Mouse (Mus musculus) liver, embryonic 11.5 days (tissue): ENCODE data around the gene Nhlrc2. TPM values are rescaled to one million over a fixed set of nuclear protein-coding genes. Genes with fewer than 3 reads are reported as not detected.

Experiments used
- ATAC-seq: fragments of 200-750 bp; cut with Nextera tagmentation; replicated peaks from 2 replicates; pipeline ENCODE4 v1.8.0; 2017; ENCODE audit warnings: moderate number of reproducible peaks, mild to moderate bottlenecking, moderate TSS enrichment, moderate library complexity; ENCODE audit not compliant: low FRiP score
- DNase-seq: peaks from one replicate; pipeline ENCODE4 v3.0.0-alpha.2; 2017; ENCODE audit warnings: low spot score
- H3K27ac ChIP-seq: fragments of 300-500 bp; sonication (generic); 2 replicates; pipeline ENCODE4 v1.5.1; 2014; ENCODE audit warnings: mild to moderate bottlenecking, low read depth, low read length, control low read depth
- H3K27me3 ChIP-seq: fragments of 300-500 bp; sonication (generic); replicated peaks from 2 replicates; pipeline ENCODE4 v1.6.1; 2014; ENCODE audit warnings: low read length, mixed read lengths; ENCODE audit not compliant: control insufficient read depth, insufficient read depth
- H3K36me3 ChIP-seq: fragments of 300-500 bp; sonication (generic); 2 replicates; pipeline ENCODE4 v1.6.1; 2014; ENCODE audit warnings: mild to moderate bottlenecking, low read length, moderate library complexity, mixed read lengths; ENCODE audit not compliant: control insufficient read depth, insufficient read depth
- H3K4me1 ChIP-seq: fragments of 300-500 bp; sonication (generic); replicated peaks from 2 replicates; pipeline ENCODE4 v1.6.1; 2014; ENCODE audit warnings: low read length, mixed read lengths; ENCODE audit not compliant: control insufficient read depth, insufficient read depth
- H3K4me2 ChIP-seq: fragments of 300-500 bp; sonication (generic); 2 replicates; pipeline ENCODE4 v1.6.1; 2014; ENCODE audit warnings: mild to moderate bottlenecking, control low read depth, moderate library complexity
- H3K4me3 ChIP-seq: fragments of 300-500 bp; sonication (generic); 2 replicates; pipeline ENCODE4 v1.5.1; 2014; ENCODE audit warnings: low read depth, low read length, control low read depth
- H3K9ac ChIP-seq: fragments of 300-500 bp; sonication (generic); 2 replicates; pipeline ENCODE4 v1.6.1; 2014; ENCODE audit warnings: low read depth, low read length, control low read depth
- H3K9me3 ChIP-seq: fragments of 300-500 bp; sonication (generic); 2 replicates; pipeline ENCODE4 v1.6.1; 2016; ENCODE audit warnings: low read length, inconsistent platforms, mixed read lengths; ENCODE audit not compliant: control insufficient read depth
- WGBS: fragments of 180-500 bp; shearing (Covaris S2); extraction: QIAGEN DNeasy Blood & Tissue Kit; methylation state at CpG from one replicate; pipeline ENCODE4 v1.1.7; 2014; 5-methylcytosine and 5-hydroxymethylcytosine counted together
- polyA plus RNA-seq: library from polyadenylated mRNA; unstranded; fragments of >200 nt; fragmentation: Nextera tagmentation; extraction: Ambion mirVana; gene quantifications from 2 replicates; pipeline ENCODE4 v1.2.1, GENCODE M21; 2014

Gene Nhlrc2
- polyA plus RNA-seq, 1 experiment from 2014 or later: 14.1 TPM

- no peak for DNase-seq
- no peak overlapping the region for H3K27ac ChIP-seq
- no peak overlapping the region for H3K4me3 ChIP-seq
- H3K4me1 ChIP-seq: 0 out of 2 replicates have a peak, but pooled peaks cover 7% of the 10 kb centered on the region
- WGBS: 80% methylated on average over 8 of the region's 8 CpGs
- H3K9me3 ChIP-seq: no peaks in the 10 kb centered on the region
- no peak for ATAC-seq
- H3K9ac ChIP-seq: no peak overlapping the region
- peaks cover 6% of the 10 kb centered on the region; the same call in 1 of the 2 replicates for H3K36me3 ChIP-seq
- H3K27me3 ChIP-seq: no peaks in the 10 kb centered on the region
- no peak overlapping the region for H3K4me2 ChIP-seq
Measured at GRCm38 (mm10) chr19:56570781-56571180, 22.7 kb downstream of the Nhlrc2 start.

- 0 out of 2 replicates have a peak, but pooled peaks cover 7% of the 10 kb centered on the region for H3K4me1 ChIP-seq
- DNase-seq (no peak), ATAC-seq (no peak)
- no peaks in the 10 kb centered on the region for H3K27me3 ChIP-seq
- H3K9me3 ChIP-seq: no peaks in the 10 kb centered on the region
- H3K4me2 ChIP-seq: no peak overlapping the region
- H3K36me3 ChIP-seq: peaks cover 6% of the 10 kb centered on the region; the same call in 1 of the 2 replicates
- H3K9ac ChIP-seq: no peak overlapping the region
- no peak overlapping the region for H3K27ac ChIP-seq
- H3K4me3 ChIP-seq: no peak overlapping the region
- WGBS: 68% methylated on average over 2 of the region's 2 CpGs
Measured at GRCm38 (mm10) chr19:56571234-56571633, 23.2 kb downstream of the Nhlrc2 start.

- no peaks in the 10 kb centered on the region for H3K9me3 ChIP-seq
- no peak overlapping the region for H3K9ac ChIP-seq
- H3K4me2 ChIP-seq: no peak overlapping the region
- 92% methylated on average over 5 of the region's 5 CpGs for WGBS
- H3K27ac ChIP-seq: no peak overlapping the region
- ATAC-seq: no peak
- DNase-seq: no peak
- H3K4me1 ChIP-seq: 0 out of 2 replicates have a peak, but pooled peaks cover 3% of the 10 kb centered on the region
- peaks cover 6% of the 10 kb centered on the region; the same call in 1 of the 2 replicates for H3K36me3 ChIP-seq
- no peaks in the 10 kb centered on the region for H3K27me3 ChIP-seq
- no peak overlapping the region for H3K4me3 ChIP-seq
Measured at GRCm38 (mm10) chr19:56571913-56572312, 23.9 kb downstream of the Nhlrc2 start.

- Histone ChIP-seq H3K27ac (no peak overlapping the region), H3K9me3 (no peaks in the 10 kb centered on the region), H3K9ac (no peak overlapping the region), H3K4me3 (no peak overlapping the region), H3K36me3 (peaks cover 9% of the 10 kb centered on the region; the same call in 1 of the 2 replicates), H3K4me2 (no peak overlapping the region), H3K4me1 (0 out of 2 replicates have a peak, but pooled peaks cover 2% of the 10 kb centered on the region), H3K27me3 (no peaks in the 10 kb centered on the region)
- DNase-seq: no peak
- 93% methylated on average over 6 of the region's 6 CpGs for WGBS
- no peak for ATAC-seq
Measured at GRCm38 (mm10) chr19:56573184-56573583, 25.1 kb downstream of the Nhlrc2 start.

- ATAC-seq: peak; percentile 75
Measured at GRCm38 (mm10) chr19:56577801-56578200, 29.7 kb downstream of the Nhlrc2 start.

GRCm38 (mm10) chr19:56581981-56582380, 33.9 kb downstream of the Nhlrc2 start:
- H3K9me3 ChIP-seq: no peaks in the 10 kb centered on the region
- no peak overlapping the region for H3K9ac ChIP-seq
- H3K36me3 ChIP-seq: peaks cover 5% of the 10 kb centered on the region; the same call in 1 of the 2 replicates
- H3K4me2 ChIP-seq: no peak overlapping the region
- H3K27ac ChIP-seq: no peak overlapping the region
- WGBS: 85% methylated on average over 5 of the region's 5 CpGs
- no peaks in the 10 kb centered on the region for H3K27me3 ChIP-seq
- DNase-seq (no peak), ATAC-seq (no peak)
- no peaks in the 10 kb centered on the region; the same call in 1 of the 2 replicates for H3K4me1 ChIP-seq
- no peak overlapping the region for H3K4me3 ChIP-seq

More at GRCm38 (mm10) chr19:56577801-56578200, 29.7 kb downstream of the Nhlrc2 start:
- Histone ChIP-seq H3K9ac (no peak overlapping the region), H3K27me3 (no peaks in the 10 kb centered on the region), H3K4me2 (no peak overlapping the region), H3K36me3 (peaks cover 3% of the 10 kb centered on the region; the same call in 1 of the 2 replicates), H3K4me3 (no peak overlapping the region), H3K4me1 (no peaks in the 10 kb centered on the region), H3K9me3 (no peaks in the 10 kb centered on the region), H3K27ac (no peak overlapping the region)
- DNase-seq: no peak
- WGBS: 60% methylated on average over 1 of the region's 1 CpGs

GRCm38 (mm10) chr19:56583785-56584184, 35.7 kb downstream of the Nhlrc2 start:
- H3K4me1 ChIP-seq: no peaks in the 10 kb centered on the region; the same call in 1 of the 2 replicates
- ATAC-seq (no peak), DNase-seq (no peak)
- H3K27ac ChIP-seq: no peak overlapping the region
- WGBS: 67% methylated on average over 5 of the region's 5 CpGs
- no peak overlapping the region for H3K4me3 ChIP-seq
- no peak overlapping the region for H3K9ac ChIP-seq
- 0 out of 2 replicates have a peak, but pooled peaks cover 6% of the 10 kb centered on the region for H3K36me3 ChIP-seq
- no peaks in the 10 kb centered on the region for H3K9me3 ChIP-seq
- H3K27me3 ChIP-seq: no peaks in the 10 kb centered on the region
- no peak overlapping the region for H3K4me2 ChIP-seq

GRCm38 (mm10) chr19:56584288-56584687, 36.2 kb downstream of the Nhlrc2 start:
- DNase-seq (no peak), ATAC-seq (no peak)
- Histone ChIP-seq H3K9ac (no peak overlapping the region), H3K27ac (no peak overlapping the region), H3K9me3 (no peaks in the 10 kb centered on the region), H3K27me3 (no peaks in the 10 kb centered on the region), H3K36me3 (0 out of 2 replicates have a peak, but pooled peaks cover 6% of the 10 kb centered on the region), H3K4me3 (no peak overlapping the region), H3K4me2 (no peak overlapping the region), H3K4me1 (no peaks in the 10 kb centered on the region; the same call in 1 of the 2 replicates)
- 88% methylated on average over 3 of the region's 3 CpGs for WGBS

GRCm38 (mm10) chr19:56586320-56586719, 38.3 kb downstream of the Nhlrc2 start:
- Histone ChIP-seq H3K9ac (no peak overlapping the region), H3K27ac (no peak overlapping the region), H3K9me3 (no peaks in the 10 kb centered on the region), H3K4me2 (no peak overlapping the region), H3K4me1 (no peaks in the 10 kb centered on the region; the same call in 1 of the 2 replicates), H3K27me3 (no peaks in the 10 kb centered on the region), H3K4me3 (no peak overlapping the region), H3K36me3 (0 out of 2 replicates have a peak, but pooled peaks cover 6% of the 10 kb centered on the region)
- DNase-seq: no peak
- ATAC-seq: no peak
- 89% methylated on average over 8 of the region's 8 CpGs for WGBS
